Mouse (Mus musculus) cerebellum, adult 18-20 months (tissue): ENCODE data around the gene Slc39a3.

Source experiments
- DNase-seq, 2 experiments: peaks; one replicate each; pipeline ENCODE4 v3.0.0; 2021

The Slc39a3 gene

GRCm38 (mm10) chr10:81041458-81042175, 4.4 kb upstream of the Slc39a3 start:
- peak; percentile 79 to 86 for DNase-seq

- DNase-seq: peak in 1 of 2 experiments; percentile 48
Observed at GRCm38 (mm10) chr10:81036251-81036650, 975 bp downstream of the Slc39a3 start.

GRCm38 (mm10) chr10:81033586-81033985, 3.6 kb downstream of the Slc39a3 start:
- no peak for DNase-seq

GRCm38 (mm10) chr10:81029031-81029430, 8.2 kb downstream of the Slc39a3 start:
- DNase-seq: no peak

GRCm38 (mm10) chr10:81028219-81028618, 9.0 kb downstream of the Slc39a3 start:
- no peak for DNase-seq

GRCm38 (mm10) chr10:81027331-81027730, 9.9 kb downstream of the Slc39a3 start:
- peak; percentile 81 to 89 for DNase-seq

GRCm38 (mm10) chr10:81026857-81027256, 10.4 kb downstream of the Slc39a3 start:
- no peak for DNase-seq

GRCm38 (mm10) chr10:81025639-81026275, 11.5 kb downstream of the Slc39a3 start, which contains the start of gene Diras1:
Gene Diras1, minus strand, starts transcription at chr10:81025662.
- DNase-seq: no peak

GRCm38 (mm10) chr10:81025047-81025621, 12.1 kb downstream of the Slc39a3 start:
- peak; percentile 51 to 68 for DNase-seq

- DNase-seq: peak in 1 of 2 experiments; percentile 38
Observed at GRCm38 (mm10) chr10:81024346-81024937, 12.8 kb downstream of the Slc39a3 start.

- DNase-seq: peak in 1 of 2 experiments; percentile 58
Observed at GRCm38 (mm10) chr10:81022744-81023143, 14.5 kb downstream of the Slc39a3 start.

GRCm38 (mm10) chr10:81021547-81022110, 15.6 kb downstream of the Slc39a3 start:
- DNase-seq: no peak

- peak in 1 of 2 experiments; percentile 16 for DNase-seq
Observed at GRCm38 (mm10) chr10:81020207-81020606, 17.0 kb downstream of the Slc39a3 start.

- peak in 1 of 2 experiments; percentile 42 for DNase-seq
Observed at GRCm38 (mm10) chr10:81019687-81020086, 17.5 kb downstream of the Slc39a3 start.

- peak; percentile 51 to 53 for DNase-seq
Observed at GRCm38 (mm10) chr10:81018326-81018725, 18.9 kb downstream of the Slc39a3 start.

GRCm38 (mm10) chr10:81016645-81017044, 20.6 kb downstream of the Slc39a3 start:
- DNase-seq: peak; percentile 73 to 87

GRCm38 (mm10) chr10:81015666-81016065, 21.6 kb downstream of the Slc39a3 start:
- peak in 1 of 2 experiments; percentile 32 for DNase-seq

GRCm38 (mm10) chr10:81014393-81015384, 22.5 kb downstream of the Slc39a3 start, which contains the start of gene Gng7:
Gene Gng7, minus strand, starts transcription at chr10:81014945.
- DNase-seq: peak; percentile 98 to 99

- no peak for DNase-seq
Observed at GRCm38 (mm10) chr10:81010851-81011250, 26.4 kb downstream of the Slc39a3 start.

- no peak for DNase-seq
Observed at GRCm38 (mm10) chr10:81007240-81007639, 30.0 kb downstream of the Slc39a3 start.

- DNase-seq: no peak
Observed at GRCm38 (mm10) chr10:81006005-81006677, 31.1 kb downstream of the Slc39a3 start.
